Mouse (Mus musculus) liver, postnatal 0 days (tissue): ENCODE results near the gene Mecom. TPM values are rescaled to one million over a fixed set of nuclear protein-coding genes. Genes with fewer than 3 reads are reported as not detected.

Source experiments
- ATAC-seq: fragments of 200-750 bp; cut with Nextera tagmentation; 2 replicates; pipeline ENCODE4 v1.8.0; 2017; ENCODE audit warnings: mild to moderate bottlenecking, moderate library complexity
- DNase-seq: peaks from one replicate; pipeline ENCODE4 v3.0.0-alpha.2; 2016
- H3K27ac ChIP-seq: fragments of 300-500 bp; sonication (generic); 2 replicates; pipeline ENCODE4 v1.5.1; 2014; ENCODE audit warnings: antibody characterized with exemption, moderate library complexity, mild to moderate bottlenecking, low read depth
- H3K27me3 ChIP-seq: fragments of 300-500 bp; sonication (generic); 2 replicates; pipeline ENCODE4 v1.6.1; 2014; ENCODE audit warnings: low read length, control low read depth, mixed read lengths; ENCODE audit not compliant: insufficient read depth
- H3K36me3 ChIP-seq: fragments of 300-500 bp; sonication (generic); replicated peaks from 2 replicates; pipeline ENCODE4 v1.6.1; 2014; ENCODE audit warnings: mild to moderate bottlenecking, control low read depth, low read length, moderate library complexity, mixed read lengths; ENCODE audit not compliant: insufficient read depth
- H3K4me1 ChIP-seq: fragments of 300-500 bp; sonication (generic); 2 replicates; pipeline ENCODE4 v1.6.1; 2014; ENCODE audit warnings: antibody characterized with exemption, mild to moderate bottlenecking, control low read depth; ENCODE audit not compliant: insufficient read depth
- H3K4me2 ChIP-seq: fragments of 300-500 bp; sonication (generic); 2 replicates; pipeline ENCODE4 v1.6.1; 2014; ENCODE audit warnings: low read depth, mild to moderate bottlenecking, low read length, moderate library complexity, mixed read lengths
- H3K4me3 ChIP-seq: fragments of 300-500 bp; sonication (generic); 2 replicates; pipeline ENCODE4 v1.5.1; 2014; ENCODE audit warnings: low read depth, low read length
- H3K9ac ChIP-seq: fragments of 300-500 bp; sonication (generic); replicated peaks from 2 replicates; pipeline ENCODE4 v1.6.1; 2014; ENCODE audit warnings: mild to moderate bottlenecking, moderate library complexity
- H3K9me3 ChIP-seq: fragments of 300-500 bp; sonication (generic); 2 replicates; pipeline ENCODE4 v1.6.1; 2016; ENCODE audit warnings: mild to moderate bottlenecking, control low read depth, low read length, mixed read lengths
- CTCF ChIP-seq: sonication (generic); IDR thresholded peaks from 2 replicates; pipeline ENCODE4 v1.5.1; 2016; ENCODE audit warnings: antibody characterized with exemption, low read depth
- EP300 ChIP-seq: IDR thresholded peaks from 2 replicates; pipeline ENCODE4 v1.6.1; 2016; ENCODE audit warnings: antibody characterized with exemption, low read depth, mild to moderate bottlenecking
- WGBS: fragments of 180-500 bp; shearing (Covaris S2); extraction: QIAGEN DNeasy Blood & Tissue Kit; methylation state at CpG from one replicate; pipeline ENCODE4 v1.1.7; 2014; ENCODE audit not compliant: insufficient replicate concordance; 5-methylcytosine and 5-hydroxymethylcytosine counted together
- polyA plus RNA-seq: library from polyadenylated mRNA; unstranded; fragments of >200 nt; fragmentation: Nextera tagmentation; extraction: Ambion mirVana; gene quantifications from 2 replicates; pipeline ENCODE4 v1.2.1, GENCODE M21; 2015

Mecom gene
- polyA plus RNA-seq, 1 experiment from 2014 or later = 0.89 TPM

GRCm38 (mm10) chr3:30113249-30113770 lies 434.5 kb downstream of the Mecom start:
- Histone ChIP-seq H3K27ac (no peak overlapping the region), H3K4me3 (no peak overlapping the region), H3K27me3 (no peaks in the 10 kb centered on the region), H3K36me3 (no peaks in the 10 kb centered on the region), H3K9me3 (no peaks in the 10 kb centered on the region), H3K4me2 (no peak overlapping the region), H3K9ac (no peak overlapping the region), H3K4me1 (no peaks in the 10 kb centered on the region)
- ATAC-seq = no peak
- no peak for DNase-seq
- TF ChIP-seq EP300 (no peak), CTCF (no peak)
- WGBS = 79% methylated on average over 3 of the region's 3 CpGs

GRCm38 (mm10) chr3:30107945-30108670 lies 439.7 kb downstream of the Mecom start:
- WGBS = 77% methylated on average over 9 of the region's 9 CpGs
- Histone ChIP-seq H3K27ac (no peak overlapping the region), H3K4me2 (no peak overlapping the region), H3K27me3 (no peaks in the 10 kb centered on the region), H3K4me3 (no peak overlapping the region), H3K4me1 (no peaks in the 10 kb centered on the region), H3K36me3 (no peaks in the 10 kb centered on the region), H3K9me3 (no peaks in the 10 kb centered on the region), H3K9ac (no peak overlapping the region)
- no peak for DNase-seq
- no peak for ATAC-seq
- TF ChIP-seq CTCF = no peak
- TF ChIP-seq EP300 = no peak

GRCm38 (mm10) chr3:30106481-30106880 lies 441.3 kb downstream of the Mecom start:
- H3K9me3 ChIP-seq = no peaks in the 10 kb centered on the region
- H3K4me1 ChIP-seq = no peaks in the 10 kb centered on the region
- no peak for TF ChIP-seq EP300
- no peak for TF ChIP-seq CTCF
- H3K27ac ChIP-seq = no peak overlapping the region
- ATAC-seq (no peak), DNase-seq (no peak)
- H3K4me2 ChIP-seq = peak overlapping the region; percentile 29; the same call in 1 of the 2 replicates
- no peak overlapping the region for H3K9ac ChIP-seq
- no peaks in the 10 kb centered on the region for H3K36me3 ChIP-seq
- no peak overlapping the region for H3K4me3 ChIP-seq
- H3K27me3 ChIP-seq = no peaks in the 10 kb centered on the region
- WGBS = 52% methylated on average over 18 of the region's 18 CpGs

GRCm38 (mm10) chr3:30105859-30106258 lies 441.9 kb downstream of the Mecom start:
- ATAC-seq = no peak
- no peak overlapping the region for H3K4me3 ChIP-seq
- H3K4me1 ChIP-seq = no peaks in the 10 kb centered on the region
- no peak overlapping the region for H3K27ac ChIP-seq
- H3K9ac ChIP-seq = no peak overlapping the region
- H3K27me3 ChIP-seq = no peaks in the 10 kb centered on the region
- H3K36me3 ChIP-seq = no peaks in the 10 kb centered on the region
- no peaks in the 10 kb centered on the region for H3K9me3 ChIP-seq
- TF ChIP-seq CTCF (no peak), EP300 (no peak)
- 24% methylated on average over 1 of the region's 1 CpGs for WGBS
- no peak for DNase-seq
- H3K4me2 ChIP-seq = no peak overlapping the region

- peak overlapping the region; percentile 49 for H3K4me2 ChIP-seq
- ATAC-seq (no peak), DNase-seq (no peak)
- no peaks in the 10 kb centered on the region for H3K36me3 ChIP-seq
- no peak for TF ChIP-seq EP300
- no peak for TF ChIP-seq CTCF
- no peaks in the 10 kb centered on the region for H3K27me3 ChIP-seq
- H3K27ac ChIP-seq = no peak overlapping the region
- H3K4me1 ChIP-seq = no peaks in the 10 kb centered on the region
- 13% methylated on average over 15 of the region's 15 CpGs for WGBS
- no peak overlapping the region for H3K9ac ChIP-seq
- H3K9me3 ChIP-seq = no peaks in the 10 kb centered on the region
- H3K4me3 ChIP-seq = no peak overlapping the region
These were observed 442.5 kb downstream of the Mecom start for GRCm38 (mm10) chr3:30105194-30105823.

- no peaks in the 10 kb centered on the region for H3K27me3 ChIP-seq
- TF ChIP-seq CTCF (no peak), EP300 (no peak)
- no peaks in the 10 kb centered on the region for H3K36me3 ChIP-seq
- H3K4me1 ChIP-seq = no peaks in the 10 kb centered on the region
- 53% methylated on average over 4 of the region's 4 CpGs for WGBS
- no peak overlapping the region for H3K27ac ChIP-seq
- no peak overlapping the region for H3K9ac ChIP-seq
- no peaks in the 10 kb centered on the region for H3K9me3 ChIP-seq
- ATAC-seq = no peak
- H3K4me3 ChIP-seq = no peak overlapping the region
- no peak for DNase-seq
- no peak overlapping the region for H3K4me2 ChIP-seq
These were observed 443.2 kb downstream of the Mecom start for GRCm38 (mm10) chr3:30104515-30105098.
